ENCODE assay signal across 10 mouse cellular contexts in the genomic region with DNA sequence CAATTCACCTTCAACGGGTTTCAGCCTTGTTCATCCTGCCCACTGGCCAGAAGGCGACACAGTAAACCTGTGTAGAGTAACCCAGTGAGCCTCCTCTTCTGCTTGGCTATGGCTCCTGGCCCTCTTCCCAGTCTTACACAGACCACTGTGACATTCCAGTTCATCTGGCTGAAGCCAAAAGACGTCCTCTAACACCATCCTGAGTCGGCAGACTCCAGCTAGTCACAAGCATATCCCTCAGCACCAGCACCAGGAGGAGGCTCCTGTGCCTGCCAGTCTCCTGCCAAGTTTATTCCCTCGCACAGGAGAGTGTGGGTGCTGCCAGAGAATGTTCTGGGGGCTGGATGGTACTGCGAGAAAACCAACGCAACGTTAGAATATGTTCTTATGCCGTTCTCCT.
DNase-seq lines count a peak whose midpoint lies in the region; ATAC-seq lines count a peak whose summit lies in the region.
"Had no signal": no experiment of that assay in that cellular context is flagged by ENCODE, and none has a peak within 500 bp of the region (broad histone marks: within the 10 kb centered on the region; RNA-seq: fewer than 3 reads in every experiment).

No protein-coding gene starts in this region.

- no peak overlapping the region for H3K27ac ChIP-seq in hindbrain, embryonic 15.5 days (replicated peaks)
- H3K27ac ChIP-seq in hindbrain, embryonic 10.5 days: no peak overlapping the region
- H3K27ac ChIP-seq: stomach, postnatal 0 days had no signal

- peaks cover 14% of the 10 kb centered on the region for H3K4me1 ChIP-seq in hindbrain, embryonic 15.5 days (replicated peaks)
- no peaks in the 10 kb centered on the region for H3K4me1 ChIP-seq in hindbrain, embryonic 10.5 days (replicated peaks)

- no peaks in the 10 kb centered on the region for H3K27me3 ChIP-seq in hindbrain, embryonic 15.5 days
- no peaks in the 10 kb centered on the region for H3K27me3 ChIP-seq in hindbrain, embryonic 10.5 days (ENCODE audit: insufficient read depth, poor library complexity, severe bottlenecking)
- H3K27me3 ChIP-seq: neural tube, embryonic 15.5 days had no signal

- DNase-seq in hindbrain, embryonic 10.5 days (ENCODE audit: low spot score): no peak
- peak; percentile 59 for DNase-seq in cerebellum, adult 11 months
- peak; percentile 82 to 86 for DNase-seq in frontal cortex, adult 2 months (ENCODE audit: extremely low spot score in 1 of 2, low spot score in 1 of 2)
- peak; percentile 81 for DNase-seq in left cerebral cortex, postnatal 4 days
- no peak for DNase-seq in c-Kit-positive CD71-positive TER-119-positive erythroid progenitor cells, embryonic 14.5 days (ENCODE audit: low spot score)
- no peak for DNase-seq in kidney, postnatal 4 days
- DNase-seq in kidney, adult 9 months: no peak

- H3K4me2 ChIP-seq in hindbrain, embryonic 15.5 days: no peak overlapping the region
- H3K4me2 ChIP-seq: neural tube, embryonic 15.5 days had no signal

- H3K9me3 ChIP-seq in hindbrain, embryonic 15.5 days: no peaks in the 10 kb centered on the region
- H3K9me3 ChIP-seq in hindbrain, embryonic 10.5 days: no peaks in the 10 kb centered on the region
- H3K9me3 ChIP-seq: neural tube, embryonic 15.5 days had no signal

- H3K4me3 ChIP-seq in hindbrain, embryonic 15.5 days: no peak overlapping the region
- H3K4me3 ChIP-seq in hindbrain, embryonic 10.5 days: no peak overlapping the region
- H3K4me3 ChIP-seq: neural tube, embryonic 15.5 days had no signal

- intact Hi-C loops in left cerebral cortex, postnatal 4 days (cut with DNase I): no loop called here

- WGBS in hindbrain, embryonic 15.5 days: 68% methylated on average over 9 of the region's 9 CpGs
- 86% methylated on average over 9 of the region's 9 CpGs for WGBS in hindbrain, embryonic 10.5 days

- H3K9ac ChIP-seq in hindbrain, embryonic 15.5 days: no peak overlapping the region
- H3K9ac ChIP-seq: neural tube, embryonic 15.5 days had no signal

- no peaks in the 10 kb centered on the region for H3K36me3 ChIP-seq in hindbrain, embryonic 15.5 days
- H3K36me3 ChIP-seq in hindbrain, embryonic 10.5 days: no peaks in the 10 kb centered on the region
- H3K36me3 ChIP-seq: neural tube, embryonic 15.5 days had no signal

- ATAC-seq in hindbrain, embryonic 15.5 days (ENCODE audit: low FRiP score, low read depth): peak; percentile 63; the same call in 1 of the 2 replicates

Comparison
In these comparisons a context has a peak if more than half of its experiments do, and no peak if none do; other contexts are left out.
1. DNase-seq: peak in cerebellum, adult 11 months (single experiment), frontal cortex, adult 2 months (2 of 2) and left cerebral cortex, postnatal 4 days (single experiment); none in hindbrain, embryonic 10.5 days (single experiment), c-Kit-positive CD71-positive TER-119-positive erythroid progenitor cells, embryonic 14.5 days (single experiment), kidney, postnatal 4 days (0 of 2) and kidney, adult 9 months (single experiment).